Mouse (Mus musculus): ENCODE data around the gene Ppp5c. TPM values are rescaled to one million over a fixed set of nuclear protein-coding genes. Genes with fewer than 3 reads are reported as not detected.
"Not testable (repeated sequence)": the region's sequence is repeated elsewhere in the genome, so short reads cannot be mapped to it uniquely, and the experiment has no call there.

Gene Ppp5c
- 359 and 363 TPM in 2 replicates for polyA plus RNA-seq (2012; rRNA removed)

- under 1% methylated on average over 57 of the region's 58 CpGs for WGBS
- peak within 1 kb of the TSS; percentile 97 for H3K4me3 ChIP-seq (ENCODE audit: control insufficient read depth, insufficient read depth, low read length)
- peaks cover 43% of the 10 kb centered on the region for H3K4me1 ChIP-seq (replicated peaks; ENCODE audit: control insufficient read depth, insufficient read depth, low read length)
- TF ChIP-seq CTCF (IDR thresholded peaks at IDR 0.05; ENCODE audit: borderline replicate concordance, control insufficient read depth, extremely low read depth, insufficient read depth, low read length, poor library complexity) (no peak; the same call in 1 of the 2 replicates), POLR2A (IDR thresholded peaks at IDR 0.05; ENCODE audit: control insufficient read depth, extremely low read depth, insufficient read depth, low read length, poor library complexity) (0 out of 2 replicates have a peak, but pooled peaks have one; percentile 14)
- H3K27me3 ChIP-seq (ENCODE audit: control insufficient read depth, insufficient read depth, low read length) = no peaks in the 10 kb centered on the region
- H3K36me3 ChIP-seq (ENCODE audit: control insufficient read depth, insufficient read depth, low read length) = no peaks in the 10 kb centered on the region
- DNase-seq = peak; percentile 79
- peak within 1 kb of the TSS; percentile 60; the same call in 1 of the 2 replicates for H3K27ac ChIP-seq (ENCODE audit: control insufficient read depth, insufficient read depth, low read length)
Measured at GRCm38 (mm10) chr7:17027588-17028343, at the start of gene Ppp5c. Gene Ppp5c, minus strand, starts transcription at chr7:17027924.

DNA sequence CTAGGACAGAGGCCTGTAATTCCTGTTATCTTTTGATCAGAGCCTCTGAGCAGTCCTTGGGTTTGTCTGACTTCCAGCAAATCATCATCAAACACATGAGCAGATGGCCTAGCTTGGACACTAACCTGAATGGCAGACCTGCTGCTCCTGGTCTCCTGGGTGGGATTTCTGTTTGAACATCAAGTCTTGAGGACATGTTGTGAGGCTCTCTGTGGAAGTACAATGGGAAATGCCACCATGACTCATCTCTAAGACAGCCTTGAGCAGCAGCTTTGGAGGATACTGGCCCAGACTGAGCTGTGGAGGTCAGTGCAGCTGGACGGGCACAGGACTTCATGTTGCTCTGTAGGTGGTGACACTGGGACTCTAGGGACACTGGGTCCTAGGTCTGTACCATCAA lies 48.8 kb upstream of the Ppp5c start:
- Histone ChIP-seq H3K4me1 (replicated peaks; ENCODE audit: control insufficient read depth, insufficient read depth, low read length) (no peaks in the 10 kb centered on the region), H3K36me3 (ENCODE audit: control insufficient read depth, insufficient read depth, low read length) (no peaks in the 10 kb centered on the region), H3K27me3 (ENCODE audit: control insufficient read depth, insufficient read depth, low read length) (no peaks in the 10 kb centered on the region), H3K4me3 (ENCODE audit: control insufficient read depth, insufficient read depth, low read length) (no peak overlapping the region), H3K27ac (ENCODE audit: control insufficient read depth, insufficient read depth, low read length) (no peak overlapping the region)
- DNase-seq = no peak
- TF ChIP-seq POLR2A (IDR thresholded peaks at IDR 0.05; ENCODE audit: control insufficient read depth, extremely low read depth, insufficient read depth, low read length, poor library complexity) = no peak
- no peak for TF ChIP-seq CTCF (IDR thresholded peaks at IDR 0.05; ENCODE audit: borderline replicate concordance, control insufficient read depth, extremely low read depth, insufficient read depth, low read length, poor library complexity)
- 97% methylated on average over 1 of the region's 1 CpGs for WGBS

DNA sequence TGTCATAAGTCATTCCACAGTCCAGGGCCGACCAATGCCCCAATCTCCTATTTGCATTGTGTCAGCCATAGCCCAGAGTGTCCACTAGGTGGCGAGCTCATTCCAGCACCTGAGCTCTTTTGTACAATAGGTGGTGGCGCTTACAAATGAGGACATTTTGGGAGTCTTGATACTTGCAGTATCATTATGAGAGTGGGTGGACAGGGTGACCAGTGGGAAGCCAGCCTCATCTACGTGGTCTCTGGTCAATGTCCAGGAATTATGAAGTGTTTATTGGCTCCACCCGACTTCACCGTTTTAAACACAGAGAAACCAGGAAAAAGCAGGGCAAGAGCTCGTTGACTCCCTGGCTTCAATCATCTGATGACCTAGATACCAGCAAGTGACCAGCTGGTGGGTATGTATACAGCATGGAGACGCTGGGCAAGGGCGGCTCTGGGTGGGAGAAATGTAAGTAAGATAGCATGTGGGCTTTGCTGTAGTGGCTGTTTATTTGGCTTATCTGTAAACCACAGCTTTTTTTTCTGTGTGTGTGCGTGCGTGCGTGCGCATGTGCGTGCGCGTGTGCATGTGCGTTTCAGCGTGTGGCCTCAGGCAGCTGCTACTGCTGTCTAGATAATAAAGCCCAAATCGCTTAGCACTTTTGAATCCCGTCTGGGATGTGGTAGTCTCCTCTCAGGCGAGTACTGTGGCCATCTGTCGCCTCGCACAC lies 46.3 kb upstream of the Ppp5c start, which contains the start of gene Psg16:
Psg16 (plus strand) TSS at position 137 of the 712 bp plus-strand sequence.
- Histone ChIP-seq H3K4me1 (replicated peaks; ENCODE audit: control insufficient read depth, insufficient read depth, low read length) (no peaks in the 10 kb centered on the region), H3K27me3 (ENCODE audit: control insufficient read depth, insufficient read depth, low read length) (no peaks in the 10 kb centered on the region), H3K27ac (ENCODE audit: control insufficient read depth, insufficient read depth, low read length) (no peak within 1 kb of the TSS), H3K36me3 (ENCODE audit: control insufficient read depth, insufficient read depth, low read length) (no peaks in the 10 kb centered on the region), H3K4me3 (ENCODE audit: control insufficient read depth, insufficient read depth, low read length) (no peak within 1 kb of the TSS)
- TF ChIP-seq POLR2A (IDR thresholded peaks at IDR 0.05; ENCODE audit: control insufficient read depth, extremely low read depth, insufficient read depth, low read length, poor library complexity) (no peak), CTCF (IDR thresholded peaks at IDR 0.05; ENCODE audit: borderline replicate concordance, control insufficient read depth, extremely low read depth, insufficient read depth, low read length, poor library complexity) (peak; percentile 14; the same call in 1 of the 2 replicates)
- 53% methylated on average over 23 of the region's 23 CpGs for WGBS
- peak; percentile 58 for DNase-seq

DNA sequence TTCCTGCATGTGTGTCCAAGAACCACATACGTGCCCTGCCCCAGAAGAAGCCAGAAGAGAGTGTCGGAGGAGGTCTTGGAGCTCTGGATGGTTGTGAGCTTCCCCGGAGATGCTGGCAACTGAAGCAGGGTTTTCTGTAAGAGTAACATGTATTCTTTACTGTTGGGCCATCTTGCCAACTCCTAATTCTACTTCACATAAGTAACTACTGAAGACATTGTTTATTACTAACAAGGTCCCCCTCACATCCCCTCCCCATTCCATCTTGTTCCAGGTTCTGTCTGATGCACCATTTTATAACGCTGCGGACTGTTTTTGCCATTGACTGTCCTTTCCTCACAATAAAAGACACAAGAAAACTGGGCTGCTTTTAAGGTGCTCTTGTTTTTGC lies 45.8 kb upstream of the Ppp5c start:
- Histone ChIP-seq H3K4me1 (replicated peaks; ENCODE audit: control insufficient read depth, insufficient read depth, low read length) (no peaks in the 10 kb centered on the region), H3K36me3 (ENCODE audit: control insufficient read depth, insufficient read depth, low read length) (no peaks in the 10 kb centered on the region), H3K4me3 (ENCODE audit: control insufficient read depth, insufficient read depth, low read length) (no peak overlapping the region), H3K27ac (ENCODE audit: control insufficient read depth, insufficient read depth, low read length) (no peak overlapping the region), H3K27me3 (ENCODE audit: control insufficient read depth, insufficient read depth, low read length) (no peaks in the 10 kb centered on the region)
- no peak for DNase-seq
- TF ChIP-seq POLR2A (IDR thresholded peaks at IDR 0.05; ENCODE audit: control insufficient read depth, extremely low read depth, insufficient read depth, low read length, poor library complexity) = no peak
- no peak for TF ChIP-seq CTCF (IDR thresholded peaks at IDR 0.05; ENCODE audit: borderline replicate concordance, control insufficient read depth, extremely low read depth, insufficient read depth, low read length, poor library complexity)
- 68% methylated on average over 5 of the region's 5 CpGs for WGBS

DNA sequence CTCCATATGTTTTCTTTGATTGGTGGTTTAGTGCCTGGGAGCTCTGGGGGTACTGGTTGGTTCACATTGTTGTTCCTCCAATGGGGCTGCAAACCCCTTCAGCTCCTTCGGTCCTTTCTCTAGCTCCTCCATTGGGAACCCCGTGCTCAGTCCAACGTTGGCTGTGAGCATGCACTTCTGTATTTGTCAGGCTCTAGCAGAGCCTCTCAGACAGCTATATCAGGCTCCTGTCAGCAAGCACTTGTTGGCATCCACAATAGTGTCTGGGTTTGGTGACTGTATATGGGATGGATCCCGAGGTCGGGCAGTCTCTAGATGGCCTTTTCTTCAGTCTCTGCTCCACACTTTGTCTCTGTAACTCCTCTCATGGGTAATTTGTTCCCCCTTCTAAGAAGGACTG lies 39.9 kb upstream of the Ppp5c start:
- not testable (repeated sequence) for H3K27me3 ChIP-seq (ENCODE audit: control insufficient read depth, insufficient read depth, low read length); H3K4me3 ChIP-seq (ENCODE audit: control insufficient read depth, insufficient read depth, low read length); H3K4me1 ChIP-seq (replicated peaks; ENCODE audit: control insufficient read depth, insufficient read depth, low read length); H3K27ac ChIP-seq (ENCODE audit: control insufficient read depth, insufficient read depth, low read length); H3K36me3 ChIP-seq (ENCODE audit: control insufficient read depth, insufficient read depth, low read length); DNase-seq
- WGBS = 73% methylated on average over 5 of the region's 5 CpGs

- Histone ChIP-seq H3K4me3 (ENCODE audit: control insufficient read depth, insufficient read depth, low read length) (no peak overlapping the region), H3K36me3 (ENCODE audit: control insufficient read depth, insufficient read depth, low read length) (no peaks in the 10 kb centered on the region), H3K27me3 (ENCODE audit: control insufficient read depth, insufficient read depth, low read length) (no peaks in the 10 kb centered on the region), H3K27ac (ENCODE audit: control insufficient read depth, insufficient read depth, low read length) (no peak overlapping the region), H3K4me1 (replicated peaks; ENCODE audit: control insufficient read depth, insufficient read depth, low read length) (no peaks in the 10 kb centered on the region)
- DNase-seq = no peak
- no peak for TF ChIP-seq CTCF (IDR thresholded peaks at IDR 0.05; ENCODE audit: borderline replicate concordance, control insufficient read depth, extremely low read depth, insufficient read depth, low read length, poor library complexity)
- TF ChIP-seq POLR2A (IDR thresholded peaks at IDR 0.05; ENCODE audit: control insufficient read depth, extremely low read depth, insufficient read depth, low read length, poor library complexity) = no peak
Measured at GRCm38 (mm10) chr7:17067000-17067399, 39.3 kb upstream of the Ppp5c start.
